Mouse (Mus musculus) kidney, postnatal 10 days (tissue): ENCODE measurements around the gene Dnm3.

ENCODE experiments used
- DNase-seq: peaks from one replicate; pipeline ENCODE4 v3.0.0; 2021; ENCODE audit warnings: mixed read lengths

Gene Dnm3

DNA sequence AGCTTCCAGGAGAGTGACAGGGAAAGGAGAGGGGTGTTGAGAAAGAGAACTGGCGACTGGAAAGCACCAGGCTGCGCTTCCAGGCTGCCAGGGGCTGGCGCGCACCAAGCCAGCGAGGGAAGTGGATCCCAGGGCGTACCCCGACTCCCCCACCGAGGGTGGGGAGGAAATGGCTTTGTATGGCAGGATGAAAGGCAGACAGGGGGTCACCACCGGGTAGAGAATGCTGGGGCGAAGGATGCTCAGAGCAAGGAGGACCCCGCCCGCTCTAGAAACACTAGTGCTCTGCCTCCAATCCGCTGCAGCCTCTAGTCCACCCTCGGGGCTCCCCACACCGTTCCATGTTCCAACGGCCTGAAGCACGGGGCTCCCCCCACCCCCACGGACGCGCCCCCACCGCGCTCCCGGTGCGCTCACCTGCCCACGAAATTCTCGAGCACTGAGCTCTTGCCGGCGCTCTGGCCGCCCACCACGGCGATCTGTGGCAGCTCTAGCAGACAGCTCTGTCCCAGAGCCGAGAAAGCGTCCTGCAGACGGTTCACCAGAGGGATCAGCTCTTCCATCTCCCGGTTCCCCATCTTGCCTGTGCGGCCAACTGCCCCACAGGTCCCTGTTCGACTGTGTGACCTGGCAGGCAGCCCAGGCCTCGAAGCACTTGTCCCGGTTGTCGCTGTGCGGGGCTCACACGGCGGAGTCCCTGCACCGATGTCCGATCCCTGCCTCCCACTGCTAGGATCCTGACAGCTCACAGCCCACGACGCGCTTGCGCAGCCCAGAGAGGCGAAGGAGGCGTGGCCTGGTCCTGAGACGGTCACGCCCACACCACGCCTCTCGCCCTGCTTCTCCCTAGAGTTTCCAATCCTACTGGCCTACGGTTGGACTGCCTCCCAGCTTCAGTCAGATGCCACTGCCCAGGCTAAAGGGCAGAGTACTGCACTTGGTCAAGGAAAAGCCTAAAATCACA lies at the start of gene Dnm3:
TSS of gene Dnm3 (minus strand) at position 789 of the 964 bp plus-strand sequence.
- DNase-seq = peak; percentile 95

DNA sequence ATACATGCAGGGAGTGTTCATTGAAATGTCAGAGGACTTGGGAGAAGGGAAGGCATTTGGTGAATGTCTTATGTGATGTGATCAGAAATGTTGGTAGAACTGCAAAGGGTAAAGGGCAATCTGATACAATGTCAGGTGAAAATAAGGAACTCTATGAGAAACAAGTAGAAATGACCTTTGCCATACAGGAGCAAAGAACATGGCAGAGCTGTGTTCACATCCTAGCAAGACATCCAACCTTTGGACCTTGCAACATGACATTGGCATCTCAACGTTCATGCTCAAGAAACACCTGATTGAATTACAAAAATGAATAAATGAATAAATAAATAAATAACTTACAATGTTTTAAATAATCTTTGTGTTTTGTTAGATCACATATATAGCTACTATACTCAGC lies 37.3 kb upstream of the Dnm3 start:
- DNase-seq = no peak

DNA sequence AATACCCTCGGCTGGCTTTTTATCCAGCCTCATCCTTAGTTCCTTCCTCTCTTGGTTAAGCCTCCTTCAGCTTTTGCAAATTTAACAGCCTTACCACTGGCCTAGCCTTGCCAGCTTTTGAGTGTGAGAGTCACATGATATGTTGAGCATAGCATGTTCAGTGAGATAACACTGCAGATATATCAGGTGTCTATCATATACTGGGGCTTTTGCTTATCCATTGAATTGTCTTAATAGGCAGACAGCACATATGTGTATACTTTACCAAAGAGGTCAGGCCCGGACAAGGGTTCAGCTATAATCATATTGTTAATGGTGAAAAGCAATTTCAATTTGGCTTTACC lies 32.2 kb upstream of the Dnm3 start:
- DNase-seq = no peak

DNA sequence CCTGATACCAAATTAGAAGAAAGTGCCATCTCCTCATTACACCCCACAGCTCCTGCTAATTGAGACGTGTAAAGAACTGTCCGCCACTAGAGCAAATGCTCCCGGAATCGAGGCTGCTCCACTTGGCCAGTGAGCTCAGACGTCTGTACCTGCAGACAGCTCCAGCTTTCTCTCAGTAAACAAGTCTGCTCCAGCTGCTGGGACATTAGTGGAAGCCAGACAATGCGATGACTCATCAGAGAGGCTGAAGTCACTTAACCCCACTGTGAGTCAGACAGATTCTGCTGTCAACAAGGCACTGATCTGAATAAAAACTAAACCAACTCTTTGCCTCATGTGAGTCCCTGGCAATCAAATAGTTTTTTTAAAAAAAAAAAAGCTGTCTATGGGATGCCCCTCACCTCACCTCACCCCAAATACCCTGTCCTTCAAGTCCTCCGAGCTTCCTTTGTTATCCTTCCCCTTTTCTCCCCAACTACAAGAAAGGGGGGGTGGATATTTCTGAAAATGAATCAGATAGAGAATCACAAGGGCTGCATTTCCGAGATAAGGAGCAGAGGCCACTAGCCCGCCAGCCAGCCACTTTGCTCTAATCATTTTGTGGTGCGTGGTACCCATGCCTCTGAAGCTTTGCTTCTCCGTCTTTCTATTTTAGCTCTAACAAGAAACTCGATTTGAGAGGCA lies 31.6 kb upstream of the Dnm3 start:
- DNase-seq = peak; percentile 39

DNA sequence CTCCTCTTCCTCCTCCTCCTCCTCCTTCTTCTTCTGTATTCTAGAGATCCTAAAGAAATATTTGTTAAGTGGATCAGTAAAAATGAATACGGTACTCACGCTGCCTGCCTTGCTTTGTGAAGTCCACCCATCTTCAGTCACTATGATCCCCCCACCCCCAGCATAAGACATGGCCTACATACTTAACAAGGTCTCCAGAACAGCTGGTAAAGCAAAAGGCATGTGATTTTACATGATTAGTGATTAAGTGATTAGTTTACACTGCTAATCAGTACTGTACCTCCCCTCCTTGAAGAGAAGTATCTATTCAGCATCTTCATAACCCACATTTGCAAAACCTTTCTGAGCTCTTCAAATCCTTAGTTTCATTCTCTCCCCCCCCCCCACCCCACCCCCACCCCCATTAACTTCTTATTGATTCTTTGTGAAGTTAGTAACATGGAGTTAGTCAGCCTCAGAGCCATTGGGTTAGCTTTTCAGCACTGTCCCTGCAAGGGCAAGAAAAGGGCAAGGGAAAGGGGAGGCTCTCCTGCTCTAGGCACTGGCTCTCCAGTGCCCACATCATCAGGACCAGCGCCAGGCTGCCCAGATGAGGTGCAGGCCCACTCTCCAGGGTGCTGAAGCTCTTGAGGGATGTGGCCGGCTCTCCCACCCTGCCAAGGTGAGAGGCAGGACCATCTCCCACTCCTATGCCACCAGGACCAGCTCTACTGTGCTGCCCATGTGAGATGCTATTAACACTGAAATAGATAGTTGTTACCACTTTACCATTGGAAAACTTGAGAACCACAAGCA lies 30.6 kb upstream of the Dnm3 start:
- DNase-seq = no peak

DNA sequence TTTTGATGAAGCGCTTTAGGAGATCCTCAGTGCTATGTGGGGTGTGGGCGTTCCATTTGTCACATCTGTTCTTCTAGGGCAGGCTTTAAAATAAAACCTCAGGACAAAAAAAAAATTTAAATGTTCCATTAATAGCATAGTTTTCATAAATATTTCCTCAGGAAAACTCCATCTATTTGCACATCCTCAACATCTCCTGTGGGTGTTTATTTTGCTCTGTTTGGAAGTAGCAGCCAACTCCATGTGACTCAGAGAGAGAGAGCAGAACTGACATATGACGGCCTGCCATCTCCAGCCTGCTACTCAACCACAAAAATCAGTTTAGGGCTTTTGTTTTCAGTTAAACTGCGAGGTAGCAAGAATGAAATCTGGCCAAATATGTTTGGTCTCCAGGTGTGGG lies 28.7 kb upstream of the Dnm3 start:
- no peak for DNase-seq

DNA sequence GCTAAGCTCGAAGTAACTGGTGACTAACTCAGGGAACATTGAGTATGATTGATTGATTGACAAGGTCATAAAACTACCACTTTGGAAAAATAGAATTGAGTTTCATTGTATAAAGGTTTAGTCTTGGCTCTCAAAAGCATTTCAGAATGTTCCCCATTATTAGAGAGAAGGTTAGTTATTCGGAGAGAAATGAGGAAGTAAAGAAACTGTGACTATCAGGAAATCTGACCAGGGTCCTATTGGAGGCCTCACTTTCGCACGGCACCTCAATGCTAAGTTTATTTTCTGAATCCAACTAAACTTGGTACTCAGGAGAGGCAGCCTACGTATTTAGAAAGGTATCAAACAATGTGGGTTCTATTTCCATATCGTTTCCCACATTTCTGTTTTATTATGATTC lies 27.8 kb upstream of the Dnm3 start:
- no peak for DNase-seq

DNA sequence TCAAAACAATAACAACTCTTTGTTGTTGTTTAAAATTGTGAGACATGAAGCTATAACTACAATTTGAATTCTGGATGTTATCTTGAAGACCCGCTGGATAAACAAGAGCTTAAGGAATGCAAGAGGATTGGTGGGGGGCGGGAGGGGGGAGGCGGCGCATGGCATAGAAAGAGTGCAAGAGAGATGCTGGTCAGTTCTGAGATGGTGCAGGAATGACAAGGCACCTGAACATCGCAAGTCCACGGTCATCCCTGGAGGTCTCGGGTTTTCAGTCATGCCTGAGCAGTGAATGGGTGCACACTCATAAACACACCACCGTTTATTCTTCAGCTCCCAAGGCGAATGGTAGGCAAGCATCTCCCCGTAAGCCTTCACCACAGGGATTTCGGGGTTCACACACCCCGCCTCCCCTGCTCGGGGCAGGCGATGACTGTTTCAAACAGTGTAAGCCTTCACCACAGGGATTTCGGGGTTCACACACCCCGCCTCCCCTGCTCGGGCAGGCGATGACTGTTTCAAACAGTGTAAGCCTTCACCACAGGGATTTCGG lies 1.2 kb downstream of the Dnm3 start:
- no peak for DNase-seq

DNA sequence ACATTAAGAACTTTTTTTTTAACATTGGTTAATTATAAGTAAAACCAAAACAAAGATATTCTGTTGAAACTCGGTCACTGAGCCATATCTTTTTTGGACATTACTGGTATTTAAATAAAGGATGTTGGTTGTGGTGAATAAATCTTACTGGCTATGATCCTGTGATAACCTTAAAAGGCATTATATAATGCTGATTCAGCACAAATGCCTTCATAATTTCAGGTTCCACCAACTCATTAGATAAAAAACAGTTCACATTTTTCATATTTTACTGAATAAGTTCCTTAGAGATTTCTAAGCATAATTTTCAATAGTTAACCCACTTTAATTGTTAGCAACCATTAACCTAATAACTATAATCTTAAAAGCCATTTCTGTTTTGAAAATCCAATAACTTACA lies 4.9 kb downstream of the Dnm3 start:
- DNase-seq = no peak

DNA sequence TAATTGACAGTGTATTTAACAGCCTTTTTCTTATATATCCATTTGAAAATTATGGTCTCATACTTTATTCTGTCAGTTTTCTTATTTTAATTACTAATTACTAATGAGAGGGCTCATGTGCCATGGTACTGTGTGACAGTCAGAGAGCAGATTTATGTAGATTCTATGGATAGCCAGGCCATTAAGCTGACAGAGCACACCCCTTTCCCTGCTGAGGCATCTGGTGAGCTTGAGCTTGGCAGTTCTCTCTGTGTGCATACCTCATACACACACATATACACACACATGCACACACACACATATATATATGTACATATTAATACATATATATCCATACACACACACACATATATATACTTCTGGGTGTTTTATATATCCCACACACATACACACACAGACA lies 6.7 kb downstream of the Dnm3 start:
- DNase-seq = no peak

DNA sequence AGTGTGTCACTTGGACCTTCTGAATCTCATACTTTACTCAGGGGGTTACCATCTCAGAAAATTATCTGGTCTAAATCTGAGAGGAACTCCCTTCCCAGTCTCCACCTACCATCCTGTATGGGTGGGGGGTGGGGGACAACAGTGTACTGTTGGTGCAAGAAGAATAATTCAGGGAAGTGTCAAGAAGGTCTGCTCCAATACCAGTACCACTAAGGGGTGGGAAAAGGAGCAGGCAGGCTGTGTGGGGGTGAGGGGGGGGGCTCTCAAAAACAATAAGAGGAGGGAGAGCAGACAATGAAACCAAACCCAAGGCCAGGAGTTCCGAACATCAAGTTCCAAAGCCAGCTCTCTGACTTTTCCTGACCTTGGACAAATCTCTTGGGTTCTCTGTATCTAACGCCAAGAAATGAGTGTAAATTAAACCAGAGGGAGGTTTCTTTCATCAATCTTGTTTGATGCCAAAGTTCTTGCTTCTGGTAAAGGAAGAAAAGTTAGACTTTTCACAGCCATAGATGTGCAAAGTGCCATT lies 8.0 kb downstream of the Dnm3 start:
- no peak for DNase-seq

DNA sequence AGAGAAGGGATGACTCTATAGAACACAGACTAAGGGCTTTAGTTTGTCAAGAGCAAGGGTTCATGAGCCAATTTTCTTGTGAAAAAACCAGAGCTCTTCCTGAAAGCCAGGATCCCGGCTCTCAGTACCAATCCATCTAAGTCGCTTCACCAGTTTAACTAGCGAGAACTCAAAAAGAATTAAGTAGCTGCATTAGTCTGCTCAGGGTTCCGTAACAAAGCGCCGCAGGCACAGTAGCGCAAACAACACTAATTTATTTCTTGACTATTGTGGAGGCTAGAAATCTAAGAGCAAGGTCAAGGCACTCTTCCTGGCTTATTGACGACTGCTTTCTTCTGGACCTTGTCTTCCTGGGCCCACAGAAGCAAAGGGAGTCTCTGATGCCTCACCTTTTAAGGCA lies 14.2 kb downstream of the Dnm3 start:
- DNase-seq = peak; percentile 29

DNA sequence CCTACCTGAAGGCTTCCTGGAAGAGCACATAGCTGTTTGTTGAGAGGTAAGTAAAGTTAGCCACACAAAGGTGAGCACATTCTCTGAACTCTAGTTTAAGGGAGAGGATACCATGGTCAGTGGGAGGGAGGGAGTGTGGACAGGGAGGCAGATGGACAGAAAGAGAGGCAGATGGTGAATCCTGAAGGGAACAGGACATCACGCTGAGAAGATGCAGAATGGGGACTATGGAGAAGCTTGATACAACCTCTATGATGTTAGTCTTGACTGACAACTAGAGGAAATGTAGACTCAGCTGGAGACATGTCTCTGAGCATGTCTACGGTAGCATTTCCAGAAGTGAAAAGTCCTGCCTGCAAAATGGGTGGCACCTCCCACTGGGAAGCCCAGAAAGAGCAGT lies 19.1 kb downstream of the Dnm3 start:
- DNase-seq = no peak

DNA sequence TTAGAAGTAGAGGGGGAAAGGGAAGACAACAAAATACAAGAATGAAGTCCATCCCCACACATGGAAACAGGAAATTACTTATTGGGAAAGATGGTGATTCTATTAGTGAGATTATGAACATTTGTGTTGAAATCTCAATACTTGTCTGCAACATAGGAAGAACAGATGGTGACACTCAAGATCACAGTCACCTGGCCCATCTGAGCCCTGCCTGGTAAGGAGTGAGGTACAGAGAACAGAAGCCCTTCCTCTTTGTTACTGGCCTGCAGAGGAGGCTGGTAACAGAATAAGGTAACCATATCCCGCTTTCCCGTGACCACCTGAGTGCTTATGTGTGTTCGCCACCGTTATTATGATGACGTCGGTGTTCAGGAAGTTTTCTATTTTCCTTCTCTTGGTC lies 21.0 kb downstream of the Dnm3 start:
- DNase-seq = no peak

DNA sequence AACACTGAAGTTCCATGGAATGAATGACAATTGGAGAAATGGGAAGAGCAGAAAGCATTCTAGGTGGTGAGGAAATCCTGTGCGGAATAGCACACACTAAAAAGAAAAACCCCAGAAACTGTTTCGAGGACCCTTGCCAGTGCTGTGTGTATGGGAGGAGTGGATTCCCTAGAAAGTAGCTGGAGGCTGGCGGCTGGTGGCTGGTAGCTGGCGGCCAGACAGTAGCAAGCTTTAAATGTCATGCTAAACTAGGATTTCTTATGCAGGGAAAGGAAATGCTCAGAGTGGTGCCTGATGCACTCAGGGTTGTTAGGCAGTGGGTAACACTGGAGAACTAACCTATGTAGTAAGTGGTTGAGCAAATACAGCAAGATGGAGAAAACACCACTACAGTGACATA lies 21.4 kb downstream of the Dnm3 start:
- DNase-seq = no peak

DNA sequence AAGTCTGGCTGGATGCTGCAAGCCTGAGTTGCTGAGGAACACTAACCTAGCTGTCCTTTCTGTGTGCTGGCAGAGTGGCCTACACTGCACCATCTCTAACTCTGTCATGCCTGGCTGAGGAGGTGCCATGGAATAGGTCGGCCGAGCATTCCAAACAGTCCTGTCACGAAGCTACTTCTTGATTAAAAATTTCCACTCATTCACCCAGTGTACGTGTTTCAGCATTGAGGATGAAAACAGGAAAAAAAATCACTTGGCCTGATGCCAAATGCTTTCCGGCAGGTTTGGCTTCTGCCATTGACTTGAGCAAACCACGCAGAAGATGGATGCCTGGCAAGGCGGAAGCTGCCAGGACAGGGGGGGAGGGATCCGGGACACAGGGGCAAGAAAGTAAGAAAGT lies 24.3 kb downstream of the Dnm3 start:
- DNase-seq = peak; percentile 59

DNA sequence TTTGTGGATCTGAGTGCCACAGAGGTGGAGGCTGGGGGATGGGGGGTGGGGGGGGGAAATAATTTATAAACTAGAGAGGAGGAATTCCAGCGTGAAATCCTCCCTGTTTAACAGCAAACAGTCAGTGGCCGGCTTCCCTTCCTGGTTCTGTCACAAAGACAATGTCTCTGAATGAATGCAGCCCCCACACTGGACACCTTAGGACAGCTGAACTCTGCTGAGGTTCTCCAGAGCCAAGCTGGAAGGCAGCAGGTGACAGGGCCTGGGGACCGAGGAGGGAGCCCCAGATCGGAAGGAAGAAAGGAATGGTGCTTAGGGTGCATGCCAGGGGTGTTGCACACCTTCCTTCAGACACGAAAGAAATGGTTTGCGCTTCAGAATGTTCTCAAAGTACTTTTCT lies 24.8 kb downstream of the Dnm3 start:
- no peak for DNase-seq

DNA sequence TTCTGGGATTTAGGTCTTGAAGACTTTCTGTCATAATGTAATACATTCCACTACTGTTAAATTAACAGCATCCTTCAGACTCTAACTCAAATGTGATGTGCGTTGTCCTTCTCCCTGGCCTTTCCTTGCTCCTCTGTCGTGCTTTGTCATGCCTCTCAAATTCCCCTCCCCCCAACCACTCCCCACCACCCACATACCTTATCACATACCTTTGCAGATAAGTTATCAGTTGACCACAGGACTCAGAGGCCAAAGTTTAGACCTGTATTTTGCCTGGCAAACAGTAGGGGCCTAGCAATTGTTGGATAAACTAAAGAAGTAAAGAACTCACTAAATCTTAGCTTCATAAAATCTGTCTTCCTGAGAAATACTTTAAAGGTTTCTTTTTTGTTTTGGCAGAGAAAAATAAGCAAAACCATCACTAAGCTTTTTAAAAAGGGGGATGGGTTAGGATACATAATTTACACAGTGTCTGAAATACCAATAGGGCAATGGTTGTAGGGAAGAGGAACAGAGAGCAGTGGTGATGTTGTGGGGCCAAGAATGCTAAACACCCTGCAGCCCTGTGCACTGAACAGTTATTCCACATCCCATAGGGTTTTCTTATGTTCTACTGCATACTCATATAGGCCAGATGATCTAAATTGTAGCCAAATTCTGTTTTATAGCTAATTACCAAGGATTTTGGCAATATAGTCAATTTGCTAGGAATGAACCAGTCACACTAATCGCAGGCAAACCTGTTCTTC lies 28.5 kb downstream of the Dnm3 start:
- no peak for DNase-seq

DNA sequence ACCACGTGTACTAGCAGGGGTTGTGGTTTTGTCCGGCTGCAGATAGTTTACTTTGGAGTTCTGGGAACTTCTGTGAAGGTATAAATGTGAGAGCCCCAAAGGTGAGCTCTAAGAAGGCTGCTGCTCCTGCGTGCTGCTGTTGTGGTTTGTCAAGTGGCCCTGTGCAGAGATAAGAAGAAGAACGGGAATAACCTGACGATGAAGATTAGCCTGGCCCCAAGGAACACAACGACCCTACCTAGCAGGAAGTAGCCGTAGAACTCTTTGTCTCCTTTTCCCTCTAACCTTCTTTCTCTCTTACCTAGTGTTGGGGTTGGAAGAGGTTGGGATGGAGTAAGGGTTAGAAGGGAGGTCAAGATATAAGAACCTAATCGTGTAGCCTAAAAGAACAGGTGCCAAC lies 33.0 kb downstream of the Dnm3 start:
- no peak for DNase-seq

DNA sequence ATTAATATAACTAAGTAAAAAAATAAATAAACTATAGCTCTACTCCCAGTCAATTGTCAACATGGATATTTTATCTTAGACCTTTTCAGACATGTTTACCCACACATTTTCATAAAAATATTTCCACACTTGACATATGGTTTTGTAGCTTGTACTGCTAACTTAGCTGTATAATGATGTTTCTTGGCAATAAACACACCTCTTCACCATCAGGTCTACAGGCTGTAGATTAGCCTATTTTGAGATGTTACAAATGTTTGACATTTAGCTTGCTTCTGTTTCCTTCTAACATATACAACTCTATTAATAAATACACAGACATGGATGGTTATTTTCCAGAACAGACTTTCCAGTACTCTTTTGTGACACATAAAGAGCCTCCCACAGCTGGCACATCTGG lies 38.3 kb downstream of the Dnm3 start:
- DNase-seq = no peak

DNA sequence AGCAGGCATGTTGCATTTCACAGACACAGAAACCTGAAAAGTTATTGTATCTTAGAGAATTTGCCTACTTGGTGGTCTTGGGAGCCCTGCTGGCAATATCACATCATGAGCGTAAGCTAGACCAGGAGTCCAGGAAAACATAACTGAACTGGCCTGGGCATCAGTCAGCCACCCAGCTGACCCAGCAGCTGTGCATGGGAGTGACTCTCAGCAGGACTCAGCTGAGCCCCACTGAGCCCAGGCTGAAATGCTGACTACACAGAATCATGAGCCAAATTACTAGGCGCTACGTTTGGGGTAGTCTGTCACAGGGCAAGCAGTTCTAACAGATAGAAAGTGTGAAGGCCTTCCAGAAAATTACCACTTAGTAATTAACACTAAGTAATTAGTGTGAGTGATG lies 41.2 kb downstream of the Dnm3 start:
- DNase-seq = no peak

DNA sequence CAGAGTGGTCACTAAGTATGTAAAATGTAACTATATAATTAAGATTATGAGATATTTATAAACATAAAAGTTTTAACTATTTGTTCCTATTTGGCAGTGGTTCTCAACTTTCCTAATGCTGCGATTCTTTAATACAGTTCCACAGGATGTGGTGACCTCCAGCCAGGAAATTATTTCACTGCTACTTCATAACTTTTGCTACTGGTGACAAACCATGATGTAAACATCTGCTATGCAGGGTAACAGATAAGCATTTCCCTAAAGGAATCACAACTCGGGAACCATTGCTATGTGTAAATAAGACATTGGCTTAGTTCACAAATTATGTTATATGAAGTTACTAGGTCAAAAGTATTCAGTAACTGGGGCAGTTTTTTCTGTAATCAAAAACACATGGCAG lies 48.9 kb downstream of the Dnm3 start:
- DNase-seq = no peak
